Mouse (Mus musculus): ENCODE data around the gene Sox6. TPM values are rescaled to one million over a fixed set of nuclear protein-coding genes. Genes with fewer than 3 reads are reported as not detected.

Gene Sox6
- polyA plus RNA-seq, 1 experiment from 2014 or later: 24.3 TPM

GRCm38 (mm10) chr7:115485664-115486409 lies 552.8 kb downstream of the Sox6 start:
- Histone ChIP-seq H3K9me3 (replicated peaks; ENCODE audit: low read length) (no peaks in the 10 kb centered on the region), H3K36me3 (ENCODE audit: insufficient read depth, low read length) (no peaks in the 10 kb centered on the region), H3K27me3 (ENCODE audit: insufficient read depth, low read length) (no peaks in the 10 kb centered on the region), H3K4me2 (ENCODE audit: low read length) (no peak overlapping the region), H3K4me3 (replicated peaks; ENCODE audit: low read depth, low read length) (no peak overlapping the region), H3K9ac (ENCODE audit: low read depth, low read length) (no peak overlapping the region), H3K27ac (no peak overlapping the region), H3K4me1 (replicated peaks; ENCODE audit: insufficient read depth, low read length) (no peaks in the 10 kb centered on the region)
- WGBS: 79% methylated on average over 2 of the region's 2 CpGs
- no peak for ATAC-seq (replicated peaks; ENCODE audit: low FRiP score, low read depth)
- no peak for TF ChIP-seq CTCF (IDR thresholded peaks at IDR 0.05; ENCODE audit: low read depth)
- no peak for DNase-seq (ENCODE audit: low spot score)

GRCm38 (mm10) chr7:115477763-115478162 lies 560.8 kb downstream of the Sox6 start:
- Histone ChIP-seq H3K27ac (no peak overlapping the region), H3K9me3 (replicated peaks; ENCODE audit: low read length) (no peaks in the 10 kb centered on the region), H3K4me2 (ENCODE audit: low read length) (no peak overlapping the region), H3K9ac (ENCODE audit: low read depth, low read length) (no peak overlapping the region), H3K36me3 (ENCODE audit: insufficient read depth, low read length) (no peaks in the 10 kb centered on the region), H3K4me3 (replicated peaks; ENCODE audit: low read depth, low read length) (no peak overlapping the region), H3K27me3 (ENCODE audit: insufficient read depth, low read length) (no peaks in the 10 kb centered on the region), H3K4me1 (replicated peaks; ENCODE audit: insufficient read depth, low read length) (no peaks in the 10 kb centered on the region)
- 62% methylated on average over 2 of the region's 2 CpGs for WGBS
- TF ChIP-seq CTCF (IDR thresholded peaks at IDR 0.05; ENCODE audit: low read depth): no peak
- no peak for ATAC-seq (replicated peaks; ENCODE audit: low FRiP score, low read depth)
- DNase-seq (ENCODE audit: low spot score): no peak

GRCm38 (mm10) chr7:115476881-115477665 lies 561.5 kb downstream of the Sox6 start:
- H3K27ac ChIP-seq: no peak overlapping the region
- DNase-seq (ENCODE audit: low spot score): peak; percentile 8
- ATAC-seq (replicated peaks; ENCODE audit: low FRiP score, low read depth): no peak

GRCm38 (mm10) chr7:115475176-115475575 lies 563.4 kb downstream of the Sox6 start:
- TF ChIP-seq CTCF (IDR thresholded peaks at IDR 0.05; ENCODE audit: low read depth): no peak
- H3K4me2 ChIP-seq (ENCODE audit: low read length): no peak overlapping the region
- WGBS: 81% methylated on average over 6 of the region's 6 CpGs
- no peaks in the 10 kb centered on the region for H3K36me3 ChIP-seq (ENCODE audit: insufficient read depth, low read length)
- no peak overlapping the region for H3K9ac ChIP-seq (ENCODE audit: low read depth, low read length)
- no peaks in the 10 kb centered on the region for H3K4me1 ChIP-seq (replicated peaks; ENCODE audit: insufficient read depth, low read length)
- no peak for DNase-seq (ENCODE audit: low spot score)
- H3K4me3 ChIP-seq (replicated peaks; ENCODE audit: low read depth, low read length): no peak overlapping the region
- H3K9me3 ChIP-seq (replicated peaks; ENCODE audit: low read length): no peaks in the 10 kb centered on the region
- no peak for ATAC-seq (replicated peaks; ENCODE audit: low FRiP score, low read depth)
- no peaks in the 10 kb centered on the region for H3K27me3 ChIP-seq (ENCODE audit: insufficient read depth, low read length)
- H3K27ac ChIP-seq: no peak overlapping the region

More at GRCm38 (mm10) chr7:115476881-115477665, 561.5 kb downstream of the Sox6 start:
- whole genome bisulfite sequencing: 46% methylated on average over 13 of the region's 13 CpGs
- no peaks in the 10 kb centered on the region for H3K4me1 ChIP-seq (replicated peaks; ENCODE audit: insufficient read depth, low read length)
- TF ChIP-seq CTCF (IDR thresholded peaks at IDR 0.05; ENCODE audit: low read depth): no peak
- no peaks in the 10 kb centered on the region for H3K27me3 ChIP-seq (ENCODE audit: insufficient read depth, low read length)
- no peak overlapping the region for H3K4me3 ChIP-seq (replicated peaks; ENCODE audit: low read depth, low read length)
- no peaks in the 10 kb centered on the region for H3K9me3 ChIP-seq (replicated peaks; ENCODE audit: low read length)
- H3K36me3 ChIP-seq (ENCODE audit: insufficient read depth, low read length): no peaks in the 10 kb centered on the region
- H3K4me2 ChIP-seq (ENCODE audit: low read length): no peak overlapping the region
- no peak overlapping the region for H3K9ac ChIP-seq (ENCODE audit: low read depth, low read length)

GRCm38 (mm10) chr7:115474115-115474514 lies 564.5 kb downstream of the Sox6 start:
- Histone ChIP-seq H3K27me3 (ENCODE audit: insufficient read depth, low read length) (no peaks in the 10 kb centered on the region), H3K36me3 (ENCODE audit: insufficient read depth, low read length) (no peaks in the 10 kb centered on the region), H3K4me1 (replicated peaks; ENCODE audit: insufficient read depth, low read length) (no peaks in the 10 kb centered on the region), H3K27ac (no peak overlapping the region), H3K4me3 (replicated peaks; ENCODE audit: low read depth, low read length) (no peak overlapping the region), H3K9me3 (replicated peaks; ENCODE audit: low read length) (no peaks in the 10 kb centered on the region), H3K9ac (ENCODE audit: low read depth, low read length) (no peak overlapping the region), H3K4me2 (ENCODE audit: low read length) (no peak overlapping the region)
- WGBS: 82% methylated on average over 9 of the region's 9 CpGs
- no peak for TF ChIP-seq CTCF (IDR thresholded peaks at IDR 0.05; ENCODE audit: low read depth)
- DNase-seq (ENCODE audit: low spot score) (no peak), ATAC-seq (replicated peaks; ENCODE audit: low FRiP score, low read depth) (no peak)

GRCm38 (mm10) chr7:115472850-115473249 lies 565.7 kb downstream of the Sox6 start:
- H3K9ac ChIP-seq (ENCODE audit: low read depth, low read length): no peak overlapping the region
- no peak overlapping the region for H3K4me2 ChIP-seq (ENCODE audit: low read length)
- ATAC-seq (replicated peaks; ENCODE audit: low FRiP score, low read depth): no peak
- H3K9me3 ChIP-seq (replicated peaks; ENCODE audit: low read length): no peaks in the 10 kb centered on the region
- H3K36me3 ChIP-seq (ENCODE audit: insufficient read depth, low read length): no peaks in the 10 kb centered on the region
- no peaks in the 10 kb centered on the region for H3K4me1 ChIP-seq (replicated peaks; ENCODE audit: insufficient read depth, low read length)
- no peak overlapping the region for H3K27ac ChIP-seq
- 60% methylated on average over 3 of the region's 3 CpGs for WGBS
- H3K4me3 ChIP-seq (replicated peaks; ENCODE audit: low read depth, low read length): no peak overlapping the region
- no peak for DNase-seq (ENCODE audit: low spot score)
- no peak for TF ChIP-seq CTCF (IDR thresholded peaks at IDR 0.05; ENCODE audit: low read depth)
- no peaks in the 10 kb centered on the region for H3K27me3 ChIP-seq (ENCODE audit: insufficient read depth, low read length)

All from kidney, postnatal 0 days (tissue).